Mouse (Mus musculus) ES-E14 (cell line): Measurements from ENCODE around the gene Hoxb1. TPM values are rescaled to one million over a fixed set of nuclear protein-coding genes. Genes with fewer than 3 reads are reported as not detected.

Source experiments
- DNase-seq: peaks from one replicate; pipeline ENCODE4 v3.0.0-alpha.2; 2013; ENCODE audit warnings: low read depth, low spot score
- H3K27ac ChIP-seq: 2 replicates; pipeline ENCODE4 v1.5.1; 2012; ENCODE audit warnings: low read depth, mild to moderate bottlenecking, low read length, moderate library complexity, mixed read lengths; ENCODE audit not compliant: poor library complexity, insufficient read depth, severe bottlenecking
- H3K36me3 ChIP-seq: 2 replicates; pipeline ENCODE4 v1.6.1; 2012; ENCODE audit warnings: mild to moderate bottlenecking, low read length, moderate library complexity, mixed read lengths; ENCODE audit not compliant: control insufficient read depth, poor library complexity, insufficient read depth, severe bottlenecking
- H3K4me1 ChIP-seq, 2 experiments: fragments of 150-350 bp in 1 of 2; sonication (generic) in 1 of 2; 2 replicates each; pipeline ENCODE4 v1.6.1; 2012; ENCODE audit warnings: low read length in 2 of 2, mild to moderate bottlenecking in 1 of 2, mixed read lengths in 1 of 2; ENCODE audit not compliant: control insufficient read depth in 2 of 2, insufficient read depth in 2 of 2, poor library complexity in 1 of 2
- H3K4me3 ChIP-seq, 2 experiments: fragments of 150-350 bp in 1 of 2; sonication (generic) in 1 of 2; 2 replicates each; pipeline ENCODE4 v1.5.1; 2012; ENCODE audit warnings: low read length in 2 of 2, low read depth in 1 of 2, mild to moderate bottlenecking in 1 of 2, mixed read lengths in 1 of 2; ENCODE audit not compliant: insufficient read depth in 1 of 2, poor library complexity in 1 of 2, severe bottlenecking in 1 of 2
- H3K9ac ChIP-seq: 2 replicates; pipeline ENCODE4 v1.6.1; 2012; ENCODE audit warnings: low read depth, mild to moderate bottlenecking, low read length, mixed read lengths; ENCODE audit not compliant: poor library complexity, insufficient read depth, severe bottlenecking
- H3K9me3 ChIP-seq: fragments of 150-350 bp; sonication (generic); 2 replicates; pipeline ENCODE4 v1.6.1; 2012; ENCODE audit warnings: low read depth, mild to moderate bottlenecking, low read length; ENCODE audit not compliant: control insufficient read depth, insufficient read depth
- CHD2 ChIP-seq: IDR thresholded peaks from 2 replicates; pipeline ENCODE4 v1.6.1; 2014; ENCODE audit warnings: mild to moderate bottlenecking, low read depth, low read length, inconsistent platforms
- HCFC1 ChIP-seq: IDR thresholded peaks from 2 replicates; pipeline ENCODE4 v1.6.1; 2012; ENCODE audit warnings: low read length, inconsistent platforms, borderline replicate concordance; ENCODE audit not compliant: insufficient read depth
- MAFK ChIP-seq: IDR thresholded peaks from 2 replicates; pipeline ENCODE4 v1.6.1; 2014; ENCODE audit warnings: mild to moderate bottlenecking, low read depth, low read length, inconsistent platforms; ENCODE audit not compliant: insufficient read depth
- ZC3H11A ChIP-seq: IDR thresholded peaks from 2 replicates; pipeline ENCODE4 v1.6.1; 2012; ENCODE audit warnings: low read depth, mild to moderate bottlenecking, inconsistent platforms, low read length, borderline replicate concordance
- ZNF384 ChIP-seq: IDR thresholded peaks from 2 replicates; pipeline ENCODE4 v1.6.1; 2012; ENCODE audit warnings: low read depth, low read length, inconsistent platforms
- in situ Hi-C, 2 experiments: fragments of 600-800 bp; cut with MboI; formaldehyde crosslinking; loops; one replicate each; pipeline ENCODE4 v1.15.1; 2025; ENCODE audit warnings: low sequenced_read_pairs in 2 of 2, inconsistent platforms in 1 of 2; ENCODE audit not compliant: unreplicated experiment in 2 of 2
- total RNA-seq: library from RNA; depleted of rRNA; stranded (reverse); fragments of 300-350 nt; gene quantifications from 2 replicates; pipeline ENCODE4 v1.2.3, GENCODE M21; 2012; rRNA removed

Gene Hoxb1
- 0.37 and 0.49 TPM in 2 replicates for total RNA-seq

- peak within 1 kb of the TSS in 1 of 2 experiments; percentile 18; a peak in 2 of 4 replicates for H3K4me3 ChIP-seq
- peaks cover 0 to 7% of the 10 kb centered on the region in 2 experiments; a peak in 2 of 4 replicates for H3K4me1 ChIP-seq
- H3K9ac ChIP-seq: no peak within 1 kb of the TSS
- no peak within 1 kb of the TSS for H3K27ac ChIP-seq
- no peaks in the 10 kb centered on the region for H3K9me3 ChIP-seq
- no peak for DNase-seq
- in situ Hi-C loops: no loop called here
- H3K36me3 ChIP-seq: no peaks in the 10 kb centered on the region
- TF ChIP-seq MAFK (no peak), ZC3H11A (no peak), CHD2 (no peak), ZNF384 (no peak), HCFC1 (no peak)
Observed at GRCm38 (mm10) chr11:96365441-96366091, at the start of gene Hoxb1. TSS of gene Hoxb1 (plus strand) at chr11:96365752.

- no peaks in the 10 kb centered on the region for H3K36me3 ChIP-seq
- in situ Hi-C loops: no loop called here
- no peak overlapping the region for H3K9ac ChIP-seq
- no peaks in the 10 kb centered on the region for H3K9me3 ChIP-seq
- TF ChIP-seq ZC3H11A: no peak
- TF ChIP-seq MAFK: no peak
- TF ChIP-seq HCFC1: no peak
- TF ChIP-seq CHD2: no peak
- TF ChIP-seq ZNF384: no peak
- H3K27ac ChIP-seq: no peak overlapping the region
- no peak for DNase-seq
- no peak overlapping the region for H3K4me3 ChIP-seq
- H3K4me1 ChIP-seq: peaks cover 0 to 5% of the 10 kb centered on the region in 2 experiments; a peak in 2 of 4 replicates
Observed at GRCm38 (mm10) chr11:96316696-96317607, 48.6 kb upstream of the Hoxb1 start.

GRCm38 (mm10) chr11:96317608-96318367 lies 47.8 kb upstream of the Hoxb1 start, which contains the start of gene Hoxb4:
TSS of gene Hoxb4 (plus strand) at chr11:96318267.
- DNase-seq: no peak
- H3K4me1 ChIP-seq: no peaks in the 10 kb centered on the region
- no peak within 1 kb of the TSS for H3K27ac ChIP-seq
- no peak within 1 kb of the TSS for H3K9ac ChIP-seq
- H3K4me3 ChIP-seq: peak within 1 kb of the TSS; percentile 48 to 65
- TF ChIP-seq ZNF384 (no peak), CHD2 (no peak), MAFK (no peak), ZC3H11A (no peak), HCFC1 (no peak)
- in situ Hi-C loops: no loop called here
- H3K36me3 ChIP-seq: no peaks in the 10 kb centered on the region
- H3K9me3 ChIP-seq: no peaks in the 10 kb centered on the region

GRCm38 (mm10) chr11:96318368-96319070 lies 47.0 kb upstream of the Hoxb1 start:
- Histone ChIP-seq H3K36me3 (no peaks in the 10 kb centered on the region), H3K4me3 (peak overlapping the region; percentile 48 to 65), H3K4me1 (no peaks in the 10 kb centered on the region), H3K27ac (no peak overlapping the region), H3K9me3 (no peaks in the 10 kb centered on the region), H3K9ac (no peak overlapping the region)
- DNase-seq: no peak
- TF ChIP-seq HCFC1: no peak
- in situ Hi-C loops: no loop called here
